Mouse (Mus musculus): ENCODE results near the gene Il6ra.

DNA sequence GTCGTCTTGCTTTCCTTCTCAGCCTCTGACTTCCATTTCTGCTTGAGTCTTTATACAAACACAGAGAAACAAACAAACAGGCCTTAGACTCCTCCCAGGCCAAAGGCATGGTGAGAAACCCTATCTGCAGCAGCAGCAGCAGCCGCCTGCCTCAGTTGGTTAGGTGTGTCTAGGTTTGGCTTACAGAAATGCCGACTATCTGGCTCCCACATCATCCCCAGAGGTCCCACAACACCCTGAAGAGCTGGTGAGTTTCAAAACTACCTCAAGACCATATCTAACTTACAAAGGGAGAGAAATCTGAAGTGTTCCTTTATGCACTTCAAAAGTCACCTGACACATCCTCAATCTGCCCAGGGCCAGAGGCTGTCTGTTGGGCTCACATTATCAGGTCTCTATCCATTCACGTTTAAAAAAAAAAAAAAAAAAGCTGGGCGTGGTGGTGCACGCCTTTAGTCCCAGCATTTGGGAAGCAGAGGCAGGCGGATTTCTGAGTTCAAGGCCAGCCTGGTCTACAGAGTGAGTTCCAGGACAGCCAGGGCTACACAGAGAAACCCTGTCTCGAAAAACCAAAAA lies 41.6 kb downstream of the Il6ra start:
- peak; percentile 57 for TF ChIP-seq GATA1 (IDR thresholded peaks at IDR 0.05; ENCODE audit: low read length)
- TF ChIP-seq TAL1 (IDR thresholded peaks at IDR 0.05; ENCODE audit: low read length) = peak; percentile 31; the same call in 1 of the 3 replicates

All from erythroblast, embryonic 14.5 days (primary cell).